Mouse (Mus musculus) heart, postnatal 0 days (tissue): ENCODE measurements around the gene Alcam. TPM values are rescaled to one million over a fixed set of nuclear protein-coding genes. Genes with fewer than 3 reads are reported as not detected.

Source experiments
- ATAC-seq: fragments of 200-750 bp; cut with Nextera tagmentation; 2 replicates; pipeline ENCODE4 v1.8.0; 2017; ENCODE audit warnings: low read depth, moderate number of reproducible peaks, moderate library complexity; ENCODE audit not compliant: insufficient read depth
- DNase-seq: peaks from one replicate; pipeline ENCODE4 v3.0.0-alpha.2; 2016; ENCODE audit warnings: low spot score
- H3K27ac ChIP-seq: fragments of 300-500 bp; sonication (generic); 2 replicates; pipeline ENCODE4 v1.5.1; 2014; ENCODE audit warnings: low read depth, mild to moderate bottlenecking
- H3K27me3 ChIP-seq: fragments of 300-500 bp; sonication (generic); 2 replicates; pipeline ENCODE4 v1.6.1; 2014; ENCODE audit warnings: low read length, mixed read lengths; ENCODE audit not compliant: control insufficient read depth, insufficient read depth
- H3K36me3 ChIP-seq: fragments of 300-500 bp; sonication (generic); replicated peaks from 2 replicates; pipeline ENCODE4 v1.6.1; 2014; ENCODE audit warnings: low read length, mixed read lengths; ENCODE audit not compliant: control insufficient read depth, insufficient read depth
- H3K4me1 ChIP-seq: fragments of 300-500 bp; sonication (generic); 2 replicates; pipeline ENCODE4 v1.6.1; 2014; ENCODE audit warnings: antibody characterized with exemption; ENCODE audit not compliant: control insufficient read depth, insufficient read depth
- H3K4me2 ChIP-seq: fragments of 300-500 bp; sonication (generic); 2 replicates; pipeline ENCODE4 v1.6.1; 2014; ENCODE audit warnings: low read depth, mild to moderate bottlenecking, low read length, moderate library complexity
- H3K4me3 ChIP-seq: fragments of 300-500 bp; sonication (generic); 2 replicates; pipeline ENCODE4 v1.5.1; 2014; ENCODE audit warnings: low read depth, low read length
- H3K9ac ChIP-seq: fragments of 300-500 bp; sonication (generic); replicated peaks from 2 replicates; pipeline ENCODE4 v1.6.1; 2014; ENCODE audit warnings: low read depth, low read length, mixed read lengths
- H3K9me3 ChIP-seq: fragments of 300-500 bp; sonication (generic); replicated peaks from 2 replicates; pipeline ENCODE4 v1.6.1; 2016; ENCODE audit warnings: low read length; ENCODE audit not compliant: control insufficient read depth
- CTCF ChIP-seq: IDR thresholded peaks from 2 replicates; pipeline ENCODE4 v1.5.1; 2016; ENCODE audit warnings: antibody characterized with exemption, control low read depth, low read depth
- EP300 ChIP-seq: IDR thresholded peaks from 2 replicates; pipeline ENCODE4 v1.6.1; 2016; ENCODE audit warnings: antibody characterized with exemption, low read depth
- WGBS: fragments of 180-500 bp; shearing (Covaris S2); extraction: QIAGEN DNeasy Blood & Tissue Kit; methylation state at CpG from one replicate; pipeline ENCODE4 v1.1.7; 2014; 5-methylcytosine and 5-hydroxymethylcytosine counted together
- polyA plus RNA-seq: library from polyadenylated mRNA; unstranded; fragments of >200 nt; fragmentation: Nextera tagmentation; extraction: Ambion mirVana; gene quantifications from 2 replicates; pipeline ENCODE4 v1.2.1, GENCODE M21; 2015
- total RNA-seq: library from RNA; depleted of rRNA; stranded (reverse); fragments of >200 nt; gene quantifications from 2 replicates; pipeline ENCODE4 v1.2.3, GENCODE M21; 2014; ENCODE audit warnings: low replicate concordance

The Alcam gene
- total and polyA plus RNA-seq, 2 experiments from 2014 or later: 2.1 to 20.3 TPM

DNA sequence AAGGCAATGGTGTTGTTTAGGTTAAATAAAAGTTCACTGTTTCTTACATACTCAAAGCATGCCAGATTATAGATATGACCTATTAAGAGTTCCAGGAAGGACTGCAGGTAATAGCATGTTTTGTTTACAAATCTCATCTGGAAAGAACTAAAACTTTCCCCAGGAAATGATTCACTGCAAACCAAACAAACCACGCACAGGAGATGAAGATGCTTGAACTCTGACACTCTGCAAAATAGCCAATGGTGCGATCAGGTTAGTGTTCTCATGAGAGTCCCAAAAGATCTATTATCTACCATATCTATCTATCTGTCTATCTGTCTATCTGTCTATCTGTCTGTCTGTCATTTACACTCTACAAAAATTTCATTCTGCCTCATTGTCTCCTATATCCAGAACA is 124.5 kb downstream of the Alcam start:
- TF ChIP-seq CTCF: no peak
- TF ChIP-seq EP300: no peak
- no peak for DNase-seq
- Histone ChIP-seq H3K9ac (no peak overlapping the region), H3K27ac (no peak overlapping the region), H3K36me3 (no peaks in the 10 kb centered on the region), H3K4me2 (no peak overlapping the region), H3K4me1 (0 out of 2 replicates have a peak, but pooled peaks cover 3% of the 10 kb centered on the region), H3K27me3 (no peaks in the 10 kb centered on the region), H3K4me3 (no peak overlapping the region), H3K9me3 (no peaks in the 10 kb centered on the region)
- ATAC-seq: no peak
- WGBS: 63% methylated on average over 2 of the region's 2 CpGs

DNA sequence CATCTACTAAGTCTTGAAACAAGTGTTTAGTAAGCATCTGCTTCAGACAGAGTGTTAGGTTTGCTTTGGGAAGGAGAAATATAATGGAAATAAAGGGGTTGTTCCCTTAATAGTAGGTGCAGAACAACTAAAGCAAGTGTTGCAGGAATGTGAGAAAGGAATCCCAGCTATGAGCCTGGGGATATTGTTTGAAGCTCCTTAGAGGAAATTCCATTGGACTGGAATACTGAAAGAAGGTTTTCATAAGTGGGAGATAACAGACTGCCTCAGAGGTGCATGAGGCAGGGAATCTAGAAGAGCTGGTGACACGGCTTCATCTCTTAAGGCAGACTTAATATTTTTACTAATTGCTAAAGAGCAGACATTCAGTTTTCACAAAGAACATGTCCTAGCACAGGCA is 134.6 kb downstream of the Alcam start:
- H3K9me3 ChIP-seq: no peaks in the 10 kb centered on the region
- DNase-seq: no peak
- no peak overlapping the region for H3K4me3 ChIP-seq
- H3K9ac ChIP-seq: no peak overlapping the region
- no peak overlapping the region for H3K27ac ChIP-seq
- H3K4me2 ChIP-seq: no peak overlapping the region
- no peaks in the 10 kb centered on the region for H3K4me1 ChIP-seq
- no peaks in the 10 kb centered on the region for H3K27me3 ChIP-seq
- TF ChIP-seq CTCF: no peak
- TF ChIP-seq EP300: no peak
- no peak for ATAC-seq
- WGBS: 21% methylated on average over 1 of the region's 1 CpGs
- H3K36me3 ChIP-seq: no peaks in the 10 kb centered on the region

DNA sequence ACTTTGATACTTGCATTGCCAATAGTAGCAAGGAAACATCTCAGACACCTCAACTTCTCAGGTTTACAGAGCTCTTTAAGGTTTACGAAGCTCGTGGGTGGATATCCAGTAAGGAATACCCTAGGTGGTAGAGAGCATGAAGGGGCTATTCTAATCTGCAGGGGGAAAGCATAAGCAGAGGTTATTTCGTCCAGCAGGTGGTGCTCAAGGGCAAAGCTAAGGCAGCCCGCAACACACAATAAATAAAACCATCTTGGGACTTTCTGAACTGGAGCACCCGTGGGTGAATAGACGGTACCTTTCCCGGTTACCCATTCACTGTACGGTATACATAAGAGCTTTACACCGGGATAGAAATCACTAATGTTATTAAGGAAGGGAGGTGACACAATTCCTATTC is 142.8 kb downstream of the Alcam start:
- Histone ChIP-seq H3K27me3 (no peaks in the 10 kb centered on the region), H3K4me1 (no peaks in the 10 kb centered on the region), H3K4me3 (peak overlapping the region; percentile 33), H3K4me2 (peak overlapping the region; percentile 58), H3K36me3 (no peaks in the 10 kb centered on the region), H3K27ac (no peak overlapping the region), H3K9me3 (no peaks in the 10 kb centered on the region), H3K9ac (no peak overlapping the region)
- ATAC-seq (peak; percentile 60; the same call in 1 of the 2 replicates), DNase-seq (peak; percentile 81)
- WGBS: 13% methylated on average over 9 of the region's 9 CpGs
- TF ChIP-seq EP300 (no peak), CTCF (peak; percentile 82)

DNA sequence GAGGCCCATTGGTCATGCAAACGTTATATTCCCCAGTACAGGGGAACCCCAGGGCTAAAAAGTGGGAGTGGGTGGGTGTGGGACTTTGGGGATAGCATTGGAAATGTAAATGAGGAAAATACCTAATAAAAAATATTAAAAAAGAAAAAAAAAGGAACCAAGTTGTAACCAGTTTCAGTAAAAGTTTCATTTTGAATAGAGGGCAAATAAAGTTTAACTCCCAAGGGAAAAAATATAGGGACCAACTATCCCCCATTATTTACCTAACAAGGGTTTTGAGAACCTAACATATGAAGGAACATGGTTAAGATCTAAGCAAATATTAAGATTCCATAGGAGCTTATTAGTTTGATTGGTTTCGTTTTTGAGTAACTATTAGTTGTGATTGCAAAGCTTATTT is 146.9 kb downstream of the Alcam start:
- Histone ChIP-seq H3K9ac (no peak overlapping the region), H3K36me3 (no peaks in the 10 kb centered on the region), H3K9me3 (no peaks in the 10 kb centered on the region), H3K4me3 (no peak overlapping the region), H3K4me2 (no peak overlapping the region), H3K4me1 (no peaks in the 10 kb centered on the region), H3K27ac (no peak overlapping the region), H3K27me3 (no peaks in the 10 kb centered on the region)
- no peak for ATAC-seq
- DNase-seq: no peak
- TF ChIP-seq EP300 (no peak), CTCF (no peak)
- 86% methylated on average over 2 of the region's 2 CpGs for WGBS

DNA sequence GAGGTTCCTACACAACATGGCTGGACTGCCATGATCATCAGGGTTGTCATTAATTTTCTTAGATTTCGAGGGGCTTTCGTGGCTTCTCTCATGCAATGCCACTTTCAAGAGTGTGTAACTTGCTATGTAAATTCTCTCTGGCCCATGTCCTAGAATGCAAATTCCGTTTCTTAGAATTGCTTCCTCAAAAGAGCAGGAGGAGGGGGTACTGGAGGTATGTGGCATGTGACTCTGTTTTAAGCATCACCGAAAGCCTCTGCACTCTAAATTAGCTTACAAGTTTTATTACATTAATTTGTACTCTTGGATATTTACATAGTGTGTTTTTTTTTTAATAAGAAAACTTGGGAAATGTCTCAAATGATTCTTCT is 150.4 kb downstream of the Alcam start:
- Histone ChIP-seq H3K4me3 (no peak overlapping the region), H3K36me3 (no peaks in the 10 kb centered on the region), H3K9me3 (no peaks in the 10 kb centered on the region), H3K27me3 (no peaks in the 10 kb centered on the region), H3K4me1 (no peaks in the 10 kb centered on the region), H3K4me2 (no peak overlapping the region), H3K27ac (no peak overlapping the region), H3K9ac (no peak overlapping the region)
- no peak for TF ChIP-seq EP300
- no peak for TF ChIP-seq CTCF
- no peak for DNase-seq
- no peak for ATAC-seq
- 89% methylated on average over 4 of the region's 4 CpGs for WGBS

DNA sequence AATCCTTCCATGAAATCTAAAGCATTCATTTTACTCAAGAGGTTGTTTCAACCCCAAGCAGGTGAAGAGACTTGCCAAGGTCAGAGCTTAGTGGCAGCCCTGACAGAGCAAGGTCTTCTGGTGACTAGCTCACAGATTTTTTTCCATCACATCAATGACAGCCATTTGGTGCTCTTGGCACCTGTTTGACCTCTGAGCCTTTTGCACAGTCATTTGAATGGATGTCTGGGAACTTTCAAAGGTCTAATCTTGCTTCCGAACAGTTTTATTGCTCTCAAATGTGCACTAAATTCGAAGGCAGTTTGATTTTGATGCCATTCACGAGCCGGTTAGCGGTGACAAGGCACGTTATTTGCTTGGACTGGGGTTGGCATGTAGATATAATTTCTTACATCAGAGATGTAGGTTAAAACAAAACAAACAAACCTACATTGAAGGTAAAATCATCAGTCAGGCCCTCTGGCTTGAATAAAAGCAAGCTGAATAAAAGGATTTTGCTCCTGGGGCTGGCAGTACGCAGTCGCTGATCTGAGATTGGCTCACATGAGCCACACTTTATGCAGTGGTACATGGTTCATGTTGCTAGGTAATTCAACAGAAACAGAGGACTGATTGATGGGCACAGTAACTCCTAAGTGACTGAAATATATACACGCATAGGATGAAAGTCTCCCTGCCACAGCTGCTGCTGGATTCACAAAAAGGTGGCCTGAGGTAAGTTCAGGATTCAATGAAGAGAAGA is 150.9 kb downstream of the Alcam start:
- Histone ChIP-seq H3K9me3 (no peaks in the 10 kb centered on the region), H3K36me3 (no peaks in the 10 kb centered on the region), H3K9ac (no peak overlapping the region), H3K4me2 (no peak overlapping the region), H3K27me3 (no peaks in the 10 kb centered on the region), H3K4me1 (no peaks in the 10 kb centered on the region), H3K27ac (no peak overlapping the region), H3K4me3 (no peak overlapping the region)
- no peak for TF ChIP-seq CTCF
- no peak for TF ChIP-seq EP300
- no peak for DNase-seq
- WGBS: 76% methylated on average over 9 of the region's 9 CpGs
- ATAC-seq: no peak
